Mouse (Mus musculus): ENCODE data around the gene Vps51.

GRCm38 (mm10) chr19:6094119-6094518 lies 17.1 kb upstream of the Vps51 start, which contains the start of gene AC131692.1:
- no peak for TF ChIP-seq POLR2A (IDR thresholded peaks at IDR 0.05; ENCODE audit: extremely low read depth, insufficient read depth, low read length)
- TF ChIP-seq CTCF (IDR thresholded peaks at IDR 0.05; ENCODE audit: low read depth, low read length) = no peak

All from liver, adult 2 months (tissue).